Mouse (Mus musculus) bone marrow, adult 2 months (tissue): ENCODE measurements at regions not wholly inside any gene's neighbourhood (a gene's known extent, or its start where the extent isn't known, plus 50 kb on each side); places are given as distances from the start of the nearest gene placed in this dataset.

Source experiments
- H3K27ac ChIP-seq: fragments of 200-500 bp; 2 replicates; pipeline ENCODE4 v1.5.1; 2012; ENCODE audit warnings: low read depth, mild to moderate bottlenecking, control low read depth, inconsistent platforms, low read length; ENCODE audit not compliant: control insufficient read depth, poor library complexity, insufficient read depth
- H3K4me1 ChIP-seq: fragments of 200-500 bp; 2 replicates; pipeline ENCODE4 v1.6.1; 2011; ENCODE audit warnings: low read length; ENCODE audit not compliant: control insufficient read depth, insufficient read depth
- H3K4me3 ChIP-seq: fragments of 200-500 bp; replicated peaks from 2 replicates; pipeline ENCODE3; 2011; ENCODE audit warnings: mild to moderate bottlenecking, low read depth, low read length, control low read depth; ENCODE audit not compliant: control insufficient read depth
- CTCF ChIP-seq: fragments of 200-500 bp; IDR thresholded peaks from 2 replicates; pipeline ENCODE4 v1.5.1; 2011; ENCODE audit warnings: low read length, control low read depth; ENCODE audit not compliant: control insufficient read depth, insufficient read depth
- POLR2A ChIP-seq: fragments of 200-500 bp; IDR thresholded peaks from 2 replicates; pipeline ENCODE4 v1.6.1; 2011; ENCODE audit warnings: low read depth, mild to moderate bottlenecking, control low read depth, low read length, borderline replicate concordance; ENCODE audit not compliant: control insufficient read depth
- WGBS: fragments of 180-500 bp; shearing (Covaris S2); methylation state at CpG from one replicate; pipeline ENCODE4 v1.1.7; 2018; 5-methylcytosine and 5-hydroxymethylcytosine counted together

- H3K27ac ChIP-seq, result no peak overlapping the region
- WGBS, result 3% methylated on average over 6 of the region's 6 CpGs
- no peaks in the 10 kb centered on the region for H3K4me1 ChIP-seq
- no peak overlapping the region for H3K4me3 ChIP-seq
- TF ChIP-seq CTCF (peak; percentile 85), POLR2A (no peak)
Measured at GRCm38 (mm10) chr1:126931754-126932153, 101.2 kb upstream of the Nckap5 start.

- no peak overlapping the region for H3K27ac ChIP-seq
- TF ChIP-seq POLR2A (no peak), CTCF (no peak)
- 75% methylated on average over 10 of the region's 10 CpGs for WGBS
Measured at GRCm38 (mm10) chr1:126931093-126931492, 100.5 kb upstream of the Nckap5 start.

GRCm38 (mm10) chr1:126930611-126931010, 100.0 kb upstream of the Nckap5 start:
- Histone ChIP-seq H3K4me3 (no peak overlapping the region), H3K27ac (no peak overlapping the region), H3K4me1 (no peaks in the 10 kb centered on the region)
- TF ChIP-seq POLR2A (no peak), CTCF (no peak)
- 84% methylated on average over 14 of the region's 14 CpGs for WGBS

More at GRCm38 (mm10) chr1:126931093-126931492, 100.5 kb upstream of the Nckap5 start:
- Histone ChIP-seq H3K4me3 (no peak overlapping the region), H3K4me1 (no peaks in the 10 kb centered on the region)

GRCm38 (mm10) chr1:126929666-126930065, 99.1 kb upstream of the Nckap5 start:
- TF ChIP-seq POLR2A, result no peak
- TF ChIP-seq CTCF, result no peak
- Histone ChIP-seq H3K4me1 (no peaks in the 10 kb centered on the region), H3K27ac (no peak overlapping the region), H3K4me3 (no peak overlapping the region)
- 62% methylated on average over 4 of the region's 4 CpGs for WGBS

GRCm38 (mm10) chr1:126928186-126928585, 97.6 kb upstream of the Nckap5 start:
- 25% methylated on average over 7 of the region's 7 CpGs for WGBS
- TF ChIP-seq POLR2A (no peak), CTCF (no peak)
- no peak overlapping the region for H3K4me3 ChIP-seq
- no peak overlapping the region for H3K27ac ChIP-seq
- no peaks in the 10 kb centered on the region for H3K4me1 ChIP-seq

GRCm38 (mm10) chr1:126925150-126926035, 94.8 kb upstream of the Nckap5 start:
- Histone ChIP-seq H3K27ac (no peak overlapping the region), H3K4me1 (no peaks in the 10 kb centered on the region), H3K4me3 (no peak overlapping the region)
- TF ChIP-seq CTCF (no peak), POLR2A (no peak)
- WGBS, result 71% methylated on average over 12 of the region's 12 CpGs

- 76% methylated on average over 4 of the region's 4 CpGs for WGBS
- TF ChIP-seq CTCF (no peak), POLR2A (no peak)
- H3K4me1 ChIP-seq, result no peaks in the 10 kb centered on the region
- no peak overlapping the region for H3K27ac ChIP-seq
- H3K4me3 ChIP-seq, result no peak overlapping the region
Measured at GRCm38 (mm10) chr1:126923981-126924380, 93.4 kb upstream of the Nckap5 start.

- no peak for TF ChIP-seq POLR2A
- TF ChIP-seq CTCF, result no peak
- H3K27ac ChIP-seq, result no peak overlapping the region
- no peak overlapping the region for H3K4me3 ChIP-seq
- H3K4me1 ChIP-seq, result no peaks in the 10 kb centered on the region
- WGBS, result 88% methylated on average over 4 of the region's 4 CpGs
Measured at GRCm38 (mm10) chr1:126922231-126922630, 91.6 kb upstream of the Nckap5 start.
